Mouse (Mus musculus): ENCODE measurements around the gene Vps29.

DNA sequence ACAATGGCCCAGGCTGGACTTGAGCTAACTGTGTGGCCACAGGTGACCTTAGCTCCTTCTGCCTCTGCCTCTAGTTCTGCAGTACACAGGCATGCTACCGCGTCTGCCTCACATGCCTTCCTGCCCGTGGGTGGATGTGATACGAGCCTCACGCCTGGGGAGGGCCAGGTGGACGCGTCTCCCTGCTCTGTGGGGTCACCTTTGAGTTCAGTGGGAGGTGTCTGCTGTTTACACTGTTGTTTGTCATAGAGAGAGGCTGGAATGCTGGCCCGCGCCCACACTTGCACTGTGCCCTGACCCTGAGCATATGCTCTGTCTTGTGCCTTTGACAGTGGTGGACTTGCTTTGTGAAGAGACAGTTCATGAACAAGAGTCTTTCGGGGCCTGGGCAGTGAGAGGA, 51.4 kb downstream of the Vps29 start:
- no peak for TF ChIP-seq POLR2A (IDR thresholded peaks at IDR 0.05; ENCODE audit: borderline replicate concordance, low read depth, low read length)
- no peak for TF ChIP-seq CTCF (IDR thresholded peaks at IDR 0.05; ENCODE audit: low read depth, low read length)
